ENCODE assay signal across 22 mouse cellular contexts in the genomic region with DNA sequence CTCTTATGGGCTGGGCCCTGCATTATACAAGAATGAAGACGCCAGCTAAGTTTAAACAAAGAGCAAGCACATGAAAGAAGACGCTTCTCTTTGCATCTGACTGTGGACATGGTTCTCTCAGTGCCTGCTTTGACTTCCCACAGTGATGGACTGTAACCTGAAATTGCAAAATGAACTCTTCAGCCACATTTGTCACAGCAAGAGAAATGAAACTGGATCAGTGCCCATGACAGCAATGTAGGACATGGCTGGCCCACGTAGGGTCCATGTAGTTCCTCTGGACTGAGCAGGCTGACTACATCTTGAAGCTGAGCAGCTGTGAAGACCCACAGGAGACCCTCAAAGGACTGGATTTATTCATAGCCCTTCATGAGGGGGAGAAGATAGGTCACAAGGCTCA.
"Had no signal": no experiment of that assay in that cellular context is flagged by ENCODE, and none has a peak within 500 bp of the region (broad histone marks: within the 10 kb centered on the region; RNA-seq: fewer than 3 reads in every experiment).

No protein-coding gene starts in this region.

- H3K36me3 ChIP-seq: limb, embryonic 12.5 days; limb, embryonic 15.5 days; midbrain, embryonic 12.5 days; midbrain, embryonic 15.5 days; neural tube, embryonic 13.5 days; stomach, embryonic 15.5 days had no signal

- H3K4me1 ChIP-seq: limb, embryonic 12.5 days; limb, embryonic 15.5 days; midbrain, embryonic 12.5 days; neural tube, embryonic 13.5 days; stomach, embryonic 15.5 days had no signal

- ATAC-seq: liver, postnatal 0 days; lung, postnatal 0 days; midbrain, embryonic 15.5 days had no signal

- H3K9me3 ChIP-seq: limb, embryonic 12.5 days; limb, embryonic 15.5 days; midbrain, embryonic 12.5 days; midbrain, embryonic 15.5 days; neural tube, embryonic 13.5 days; stomach, embryonic 15.5 days had no signal

- H3K4me2 ChIP-seq: limb, embryonic 12.5 days; limb, embryonic 15.5 days; liver, embryonic 11.5 days; lung, embryonic 14.5 days; midbrain, embryonic 12.5 days; midbrain, embryonic 15.5 days; neural tube, embryonic 13.5 days; stomach, embryonic 15.5 days had no signal

- H3K27ac ChIP-seq: kidney, postnatal 0 days; layer of hippocampus, adult 2 months; limb, embryonic 12.5 days; limb, embryonic 15.5 days; liver, embryonic 14.5 days; midbrain, embryonic 12.5 days; midbrain, embryonic 15.5 days; neural tube, embryonic 13.5 days; stomach, embryonic 15.5 days had no signal

- H3K4me3 ChIP-seq: layer of hippocampus, adult 2 months; limb, embryonic 12.5 days; limb, embryonic 15.5 days; midbrain, embryonic 12.5 days; midbrain, embryonic 15.5 days; neural tube, embryonic 13.5 days; stomach, embryonic 15.5 days had no signal

- H3K9ac ChIP-seq: limb, embryonic 12.5 days; limb, embryonic 15.5 days; liver, embryonic 14.5 days; liver, postnatal 0 days; lung, embryonic 14.5 days; midbrain, embryonic 12.5 days; midbrain, embryonic 15.5 days; neural tube, embryonic 13.5 days; stomach, embryonic 15.5 days had no signal

- H3K27me3 ChIP-seq: limb, embryonic 12.5 days; limb, embryonic 15.5 days; midbrain, embryonic 12.5 days; midbrain, embryonic 15.5 days; neural tube, embryonic 13.5 days; stomach, embryonic 15.5 days had no signal

- DNase-seq: kidney, adult 18-20 months; kidney, adult 9 months; kidney, postnatal 25 days; layer of hippocampus, adult 9-11 months; left cerebral cortex, postnatal 4 days; liver, postnatal 0 days; lung, embryonic 14.5 days; retina, postnatal 1 day; right cerebral cortex, postnatal 25 days; spleen, adult 18-20 months; thymus, postnatal 25 days had no signal
